Mouse (Mus musculus) T-helper 17 cell (primary cell): Measurements from ENCODE around the gene Sez6l.

ENCODE experiments used
- in situ Hi-C, 2 experiments: fragments of 300-600 bp; cut with MboI, MseI; formaldehyde crosslinking; loops; 1 replicate in 1 of 2; 2 replicates in 1 of 2; pipeline ENCODE4 v1.15.1; 2025; ENCODE audit warnings: high pct_unique_total_duplicates in 2 of 2

The Sez6l gene

DNA sequence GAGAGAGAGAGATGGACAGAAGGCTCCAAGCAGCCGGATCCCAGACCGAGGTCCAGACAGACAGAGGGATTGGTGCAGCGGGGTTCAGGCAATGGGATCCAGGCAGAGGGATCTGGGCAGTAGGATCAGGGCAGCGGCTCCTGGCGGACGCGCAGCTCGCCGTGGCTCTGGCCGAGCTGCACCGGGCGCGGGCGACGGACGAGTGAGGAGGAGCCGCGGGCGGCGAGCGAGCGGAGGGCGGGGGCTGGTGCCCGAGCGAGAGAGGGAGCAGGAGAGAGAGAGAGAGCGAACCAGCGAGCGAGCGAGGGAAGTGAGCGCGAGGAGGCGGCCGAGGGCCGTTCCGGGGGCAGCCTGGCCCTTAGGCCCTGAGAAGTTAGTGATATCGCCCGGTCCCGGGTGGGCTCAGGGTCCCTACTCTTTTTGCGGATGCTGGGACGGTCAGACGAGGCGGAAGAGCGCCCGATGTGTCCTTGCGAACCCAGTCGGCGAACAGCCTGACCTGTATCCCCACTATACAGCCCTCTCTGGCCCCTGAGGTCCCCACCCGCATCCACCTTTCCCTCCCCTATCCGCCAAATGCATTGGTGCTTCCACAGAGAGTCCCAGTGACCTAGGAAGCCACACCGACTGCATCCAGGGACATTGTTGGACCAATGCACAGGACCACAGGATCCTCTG, at the start of gene Sez6l:
Gene Sez6l, minus strand, starts transcription at position 193 of the 678 bp plus-strand sequence.
- in situ Hi-C loops, result no loop called here

DNA sequence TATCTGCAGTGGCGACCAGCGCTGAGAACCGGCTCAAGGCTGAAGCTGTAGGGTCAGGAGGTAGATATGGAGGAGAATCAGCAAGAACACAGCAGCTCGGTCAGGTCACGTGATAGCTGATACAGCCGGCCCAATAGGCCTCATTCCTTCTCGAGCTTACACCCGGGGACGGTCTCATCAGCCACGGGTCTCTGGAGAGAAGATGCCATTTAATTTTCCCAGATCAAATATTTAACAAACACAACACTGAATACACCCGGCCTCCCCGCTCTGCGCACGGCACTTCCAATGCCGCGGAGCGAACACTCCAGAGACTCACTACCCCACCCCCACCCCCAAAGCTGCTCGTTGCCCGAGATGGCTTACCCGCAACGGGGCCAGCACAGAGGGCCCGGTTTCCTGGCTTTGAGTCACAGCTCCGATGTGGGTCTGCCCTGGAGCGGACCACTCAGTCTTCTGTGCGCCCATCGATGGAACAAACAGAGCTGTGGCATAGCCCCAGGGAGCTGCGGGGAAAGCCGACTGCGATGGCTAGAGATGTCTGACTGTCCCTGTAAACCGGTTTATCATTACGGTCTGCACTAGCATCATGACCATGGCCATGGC, 48.7 kb upstream of the Sez6l start:
- in situ Hi-C loops, result no loop called here

DNA sequence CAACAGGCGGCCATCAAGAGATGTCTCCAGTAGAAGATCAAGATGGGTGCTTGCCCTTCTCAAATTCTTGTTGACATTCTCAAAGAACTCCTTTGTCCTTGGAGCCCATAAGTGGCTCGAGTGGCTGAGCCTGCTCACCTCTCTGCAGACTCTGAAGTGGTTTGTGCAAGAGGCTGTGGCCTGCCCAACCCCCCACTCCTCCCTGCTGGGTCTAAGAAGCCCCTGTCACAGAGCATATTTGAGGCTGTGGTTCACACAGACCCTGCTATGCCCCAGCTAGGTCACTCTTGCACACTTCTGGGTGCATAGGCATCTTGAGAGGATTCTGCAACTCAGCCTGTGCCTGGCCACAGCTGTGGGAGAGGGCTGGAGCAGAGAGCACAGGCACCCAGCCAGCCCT, 46.0 kb upstream of the Sez6l start:
- in situ Hi-C loops, result no loop called here

DNA sequence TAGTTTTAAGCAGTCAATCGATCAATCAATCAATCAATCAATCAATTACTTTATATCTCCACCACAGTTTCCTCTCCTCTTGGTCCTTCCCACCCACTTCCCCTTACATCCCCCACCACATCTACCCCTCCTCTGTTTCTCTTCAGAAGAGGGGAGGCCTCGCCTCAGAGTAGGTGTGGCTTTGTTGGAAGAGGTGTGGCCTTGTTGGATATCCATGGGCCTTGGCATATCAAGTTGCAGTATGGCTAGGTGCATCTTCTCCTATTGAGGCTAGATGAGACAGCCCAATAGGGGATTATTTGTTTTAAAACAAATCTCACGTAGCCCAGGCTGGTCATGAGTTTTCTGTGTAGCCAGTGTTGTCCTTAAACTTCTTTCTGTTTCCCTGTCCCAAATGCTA, 43.3 kb upstream of the Sez6l start:
- in situ Hi-C loops, result no loop called here

DNA sequence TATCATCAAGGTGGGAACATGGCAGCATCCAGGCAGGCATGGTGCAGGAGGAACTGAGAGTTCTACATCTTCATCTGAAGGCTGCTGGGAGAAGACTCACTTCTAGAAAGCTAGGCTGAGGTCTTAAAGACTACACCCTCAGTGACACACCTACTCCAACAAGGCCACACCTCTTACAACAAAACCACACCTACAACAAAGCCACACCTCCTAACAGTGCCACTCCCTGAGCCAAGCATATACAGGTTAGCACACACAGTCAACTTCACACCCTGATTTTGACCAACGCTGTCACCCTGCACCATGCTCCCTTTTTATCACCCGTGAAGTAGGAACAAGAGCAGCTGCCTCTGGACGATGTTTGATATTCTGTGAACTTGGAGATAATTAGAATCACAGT, 42.4 kb upstream of the Sez6l start:
- in situ Hi-C loops, result no loop called here

DNA sequence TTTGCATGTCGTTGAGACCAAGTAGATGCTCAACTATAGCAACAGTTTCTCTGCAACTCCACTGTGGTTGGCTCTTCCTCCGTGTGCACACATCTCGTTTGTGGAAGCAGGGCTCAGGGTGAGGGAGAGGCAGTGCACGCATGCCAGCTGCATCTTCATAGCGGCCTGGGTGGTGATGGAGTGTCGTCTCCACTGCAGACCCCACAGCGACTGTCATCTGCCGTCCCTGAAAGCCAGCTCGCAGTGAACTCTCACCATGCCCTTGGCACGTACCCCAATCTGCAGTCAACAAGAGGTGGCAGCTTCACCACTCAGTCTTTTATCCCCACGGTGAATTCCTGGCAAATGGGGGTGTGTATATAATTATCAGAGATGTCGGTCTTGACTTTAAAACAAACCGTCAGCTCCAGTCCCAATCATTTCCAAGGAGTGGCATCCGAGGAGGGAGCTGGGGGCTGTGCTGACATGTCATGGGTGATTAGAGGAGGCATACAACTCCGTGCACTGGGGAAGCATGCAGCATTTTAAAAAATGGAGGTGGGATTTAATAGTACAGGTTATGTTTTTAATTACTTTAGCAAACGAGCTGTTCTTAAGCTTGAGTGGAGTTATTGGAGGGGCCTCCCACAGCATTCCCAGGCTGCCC, 40.7 kb upstream of the Sez6l start:
- in situ Hi-C loops, result no loop called here

DNA sequence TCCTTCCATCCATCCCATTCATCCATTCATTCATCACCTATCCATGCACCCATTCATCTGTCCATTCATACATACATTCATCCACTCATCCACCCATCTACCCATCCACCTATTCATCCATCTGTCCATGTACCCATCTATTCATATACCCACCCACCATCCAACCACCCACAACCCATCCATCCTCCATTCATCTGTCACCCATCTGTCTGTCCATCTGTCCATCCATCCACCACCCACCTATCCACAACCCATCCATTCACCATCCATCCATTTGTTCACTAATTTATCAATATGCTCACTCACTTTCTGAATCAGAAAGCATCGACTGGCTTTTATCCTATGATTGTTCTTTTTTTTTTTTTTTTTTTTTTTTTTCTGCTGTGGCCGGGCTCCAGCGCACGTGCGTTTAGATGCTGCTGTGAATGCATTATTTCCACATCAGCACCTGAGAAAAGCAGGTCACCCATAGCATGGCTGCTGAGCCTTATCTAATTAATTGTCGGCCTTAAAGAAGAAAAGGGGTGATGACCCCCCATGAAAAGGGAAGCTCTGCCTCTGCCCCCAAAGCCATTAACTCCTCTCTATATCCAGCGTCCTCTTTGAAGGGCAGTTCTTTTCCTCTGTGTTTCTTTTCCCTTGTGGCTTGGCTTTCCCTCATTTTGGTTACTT, 39.1 kb upstream of the Sez6l start:
- in situ Hi-C loops, result no loop called here

DNA sequence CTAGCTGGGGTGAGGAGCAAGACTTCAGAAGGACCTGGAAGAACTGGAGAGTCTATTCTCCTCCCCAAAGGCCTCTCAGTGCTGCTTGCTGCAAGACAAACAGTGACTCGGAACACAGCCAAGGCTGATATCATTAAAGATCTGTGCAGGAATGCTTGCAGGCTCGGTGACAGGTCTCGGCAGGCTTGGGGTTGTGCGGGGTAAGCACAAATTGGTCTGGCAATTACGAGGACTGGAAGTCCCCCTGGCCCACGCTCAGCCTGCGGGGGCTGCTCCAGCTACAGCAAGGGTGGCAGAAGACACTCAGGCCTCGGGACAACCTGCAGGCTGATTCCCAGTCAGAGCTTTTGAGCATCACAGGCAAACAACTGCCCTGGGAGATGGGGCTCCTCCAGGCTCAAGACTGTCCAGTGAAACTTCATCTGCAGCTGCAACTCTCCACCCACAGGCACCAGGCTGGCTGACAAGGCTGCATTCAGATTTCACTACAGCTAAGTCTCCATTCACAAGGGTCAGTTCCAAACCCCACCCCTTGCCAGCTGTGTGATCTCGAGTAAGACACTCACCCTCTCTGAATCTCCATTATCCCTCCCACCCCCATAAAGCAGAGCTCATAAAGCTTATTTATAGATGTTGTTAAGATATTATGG, 31.0 kb upstream of the Sez6l start:
- in situ Hi-C loops, result no loop called here

DNA sequence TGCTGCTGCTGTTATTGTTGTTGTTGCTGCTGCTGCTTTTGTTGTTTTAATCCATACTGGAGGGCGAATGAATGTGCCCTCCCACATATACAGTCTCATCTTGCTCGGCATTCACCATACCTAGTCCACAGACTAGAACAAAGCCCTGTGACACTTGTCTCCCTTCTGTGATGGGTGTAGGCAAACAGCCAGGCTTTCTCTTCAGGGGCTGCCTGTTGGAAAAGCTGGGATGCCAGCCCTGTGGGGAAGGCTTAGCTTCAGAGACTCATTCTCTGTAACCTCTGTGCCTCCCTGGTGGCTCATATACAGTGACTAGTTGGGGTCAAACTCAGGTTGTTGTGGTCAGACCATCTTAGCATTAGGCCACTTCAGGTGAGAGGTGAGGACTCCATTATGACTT, 30.1 kb upstream of the Sez6l start:
- in situ Hi-C loops, result no loop called here

DNA sequence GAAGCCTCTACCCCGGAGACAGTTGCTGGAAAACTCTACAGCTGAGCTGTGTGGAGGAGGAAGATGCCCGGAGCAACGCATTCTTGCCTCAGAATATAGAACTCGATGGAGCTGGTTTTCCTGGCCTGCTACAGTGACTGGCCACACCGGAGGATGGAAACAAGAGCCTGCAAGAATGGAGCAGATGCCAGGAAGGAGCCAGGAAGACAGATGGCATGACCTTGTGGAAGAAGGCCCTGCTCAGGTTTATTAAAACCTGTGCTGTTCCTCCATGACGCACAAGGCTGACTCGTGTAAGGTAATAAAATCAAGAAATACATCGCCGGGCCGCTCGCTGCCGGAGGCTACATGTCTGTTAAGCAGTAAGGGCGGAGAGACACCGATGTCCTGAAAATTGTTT, 28.4 kb upstream of the Sez6l start:
- in situ Hi-C loops, result no loop called here

DNA sequence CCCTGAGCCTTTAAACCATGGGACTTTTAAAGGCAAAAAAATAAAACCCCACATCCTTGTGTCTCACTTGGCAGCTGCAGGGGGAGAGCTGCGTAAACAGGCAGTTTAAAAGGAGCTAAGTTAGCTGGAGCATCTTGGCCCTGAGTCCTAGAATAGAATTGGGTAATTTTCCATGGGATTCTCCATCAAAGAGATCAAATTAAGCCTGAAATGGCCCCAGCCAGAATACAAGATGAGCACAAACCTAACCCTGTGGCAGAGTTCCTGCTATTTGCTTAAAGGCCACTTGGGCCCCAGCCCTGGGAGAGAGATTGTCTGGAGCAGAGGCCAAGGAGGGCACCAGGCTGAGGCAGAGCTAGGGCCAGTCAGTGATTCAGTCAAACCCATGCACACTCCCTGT, 27.3 kb upstream of the Sez6l start:
- in situ Hi-C loops, result no loop called here

DNA sequence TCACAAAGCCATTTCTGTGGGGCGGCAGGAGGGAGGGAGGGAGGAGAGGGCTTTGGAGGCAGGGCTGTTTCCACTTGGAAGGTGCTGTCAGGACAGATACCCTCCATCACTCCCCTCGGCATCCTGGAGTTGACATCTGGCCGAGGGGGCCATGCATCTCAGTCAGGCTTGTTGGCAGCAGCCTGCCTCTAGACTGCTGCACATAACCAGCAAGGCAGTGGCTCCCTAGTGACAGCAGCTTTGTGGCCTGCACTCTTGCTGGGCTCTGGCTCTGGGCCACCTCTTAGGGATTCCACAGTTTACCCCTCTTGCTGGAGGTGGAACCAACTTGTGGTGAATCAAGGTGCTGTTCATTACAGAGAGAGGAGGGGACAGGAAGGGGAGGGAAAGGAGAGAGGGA, 26.6 kb upstream of the Sez6l start:
- in situ Hi-C loops, result no loop called here

DNA sequence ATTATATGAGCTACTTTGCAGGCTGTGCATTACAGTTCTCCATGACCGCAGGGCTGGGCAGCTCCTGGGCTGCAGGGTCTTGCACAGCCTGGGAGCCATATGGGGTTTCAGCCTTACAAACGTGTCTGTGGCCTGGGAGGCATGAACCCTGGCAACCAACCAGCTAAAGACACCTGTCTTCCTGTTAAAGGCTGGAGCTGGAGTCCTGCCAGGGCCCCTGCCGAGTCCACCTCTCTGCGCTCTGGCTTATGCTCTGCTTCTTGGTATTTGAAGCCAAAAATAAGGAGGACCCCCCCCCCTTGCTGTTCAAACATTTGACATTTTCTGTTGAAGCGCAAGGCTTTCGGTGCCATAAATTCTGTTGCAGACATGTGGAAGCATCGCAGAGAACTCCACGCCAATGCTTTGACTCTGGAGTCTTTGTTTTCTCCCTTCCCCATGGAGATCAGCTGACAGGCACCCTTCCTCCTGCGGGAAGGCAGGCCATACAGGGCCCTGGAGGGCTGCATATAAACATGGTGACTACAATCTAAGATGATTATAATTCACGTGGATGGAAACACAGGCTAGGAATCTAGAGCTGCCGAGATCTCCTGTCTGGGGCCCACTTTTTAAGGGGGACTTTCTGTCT, 23.4 kb upstream of the Sez6l start:
- in situ Hi-C loops, result no loop called here

DNA sequence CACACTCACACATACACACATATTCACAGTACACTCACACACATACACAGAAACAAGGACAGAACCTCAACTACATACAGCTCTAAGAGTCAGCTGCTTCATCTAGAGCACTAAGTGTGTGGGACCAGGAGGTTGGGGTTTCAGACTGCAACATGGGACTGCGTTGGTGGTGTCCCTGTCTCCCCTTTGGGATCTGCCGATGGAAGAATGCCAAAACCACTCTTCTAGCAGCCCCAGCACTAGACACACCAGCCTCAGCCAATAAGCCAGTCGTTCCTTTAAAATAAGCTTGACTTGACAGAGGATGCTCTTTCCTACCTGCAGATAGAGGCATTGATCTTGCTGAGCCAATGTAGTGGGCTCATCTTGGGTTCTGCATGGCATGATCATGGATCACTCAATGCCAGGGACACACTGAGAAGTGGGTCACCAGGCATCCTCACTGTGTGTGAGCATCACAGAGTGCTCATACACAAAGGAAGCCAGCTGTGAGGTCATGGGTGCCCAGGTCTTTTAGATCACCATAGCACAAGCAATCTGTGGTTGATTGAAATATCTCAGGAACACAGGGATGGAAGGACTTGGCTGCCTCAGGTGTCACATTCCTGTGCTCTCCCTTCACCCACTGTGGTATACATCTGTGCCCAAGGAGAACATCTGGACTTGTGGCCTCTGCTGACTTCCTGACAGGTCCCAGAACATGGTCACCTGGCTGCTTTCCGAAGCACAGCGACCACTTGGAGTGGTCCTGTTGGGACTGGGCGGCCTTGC, 22.7 kb upstream of the Sez6l start:
- in situ Hi-C loops, result no loop called here

DNA sequence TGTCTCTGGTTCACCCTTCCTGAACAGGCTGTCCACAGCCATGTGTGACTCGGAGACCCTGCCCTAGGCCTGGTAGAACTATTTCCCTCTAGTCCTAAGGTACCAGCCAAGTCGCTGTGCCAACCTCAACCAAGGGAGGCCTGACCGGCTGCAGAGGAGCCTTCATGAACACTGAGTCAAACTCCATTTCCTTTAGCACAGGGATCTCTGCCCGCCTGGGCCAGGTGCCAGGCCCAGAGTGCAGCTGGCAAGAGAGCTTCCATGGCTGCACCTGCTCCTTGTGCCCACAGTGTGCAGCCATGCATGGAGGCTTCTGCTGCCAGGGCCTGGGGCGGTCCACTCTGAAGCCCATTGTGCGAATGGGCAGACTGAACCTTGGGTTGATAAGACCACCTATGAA, 20.9 kb upstream of the Sez6l start:
- in situ Hi-C loops, result no loop called here

DNA sequence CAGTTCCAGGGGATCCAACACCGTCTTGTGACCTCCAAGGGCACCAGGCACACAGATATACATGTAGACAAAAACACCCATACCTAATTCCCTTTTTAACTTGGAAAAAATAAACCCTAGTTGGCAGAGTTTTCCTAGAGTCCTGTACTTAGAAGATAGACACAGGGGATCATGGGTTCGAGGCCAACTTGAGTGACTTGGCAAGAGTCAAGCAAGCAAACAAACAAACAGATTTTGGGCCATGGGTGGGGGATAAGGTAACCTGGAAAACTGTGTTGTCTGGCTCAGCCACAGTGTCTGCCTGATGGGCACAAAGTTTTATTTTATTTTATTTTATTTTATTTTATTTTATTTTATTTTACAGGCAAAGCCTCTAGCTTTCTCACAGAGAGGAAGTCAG, 20.3 kb upstream of the Sez6l start:
- in situ Hi-C loops, result no loop called here

DNA sequence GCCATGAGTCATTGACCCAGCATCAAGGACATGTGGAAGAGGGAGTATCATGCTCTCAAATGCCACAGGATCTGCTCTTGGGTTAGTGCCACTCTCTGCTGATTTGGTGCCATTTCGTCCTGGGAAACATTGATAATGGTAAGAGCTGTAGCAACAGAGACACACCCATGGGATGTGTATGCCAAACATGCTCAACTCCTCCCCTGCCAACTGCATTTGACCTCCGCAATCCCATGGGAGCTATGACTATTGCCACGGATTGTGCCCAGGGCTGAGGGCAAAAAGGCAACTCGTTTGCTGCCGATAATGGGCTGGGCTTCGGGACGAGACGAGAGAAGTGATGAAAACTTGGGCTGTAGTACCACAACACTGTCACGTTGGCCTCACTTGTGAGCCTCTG, 19.7 kb upstream of the Sez6l start:
- in situ Hi-C loops, result no loop called here

DNA sequence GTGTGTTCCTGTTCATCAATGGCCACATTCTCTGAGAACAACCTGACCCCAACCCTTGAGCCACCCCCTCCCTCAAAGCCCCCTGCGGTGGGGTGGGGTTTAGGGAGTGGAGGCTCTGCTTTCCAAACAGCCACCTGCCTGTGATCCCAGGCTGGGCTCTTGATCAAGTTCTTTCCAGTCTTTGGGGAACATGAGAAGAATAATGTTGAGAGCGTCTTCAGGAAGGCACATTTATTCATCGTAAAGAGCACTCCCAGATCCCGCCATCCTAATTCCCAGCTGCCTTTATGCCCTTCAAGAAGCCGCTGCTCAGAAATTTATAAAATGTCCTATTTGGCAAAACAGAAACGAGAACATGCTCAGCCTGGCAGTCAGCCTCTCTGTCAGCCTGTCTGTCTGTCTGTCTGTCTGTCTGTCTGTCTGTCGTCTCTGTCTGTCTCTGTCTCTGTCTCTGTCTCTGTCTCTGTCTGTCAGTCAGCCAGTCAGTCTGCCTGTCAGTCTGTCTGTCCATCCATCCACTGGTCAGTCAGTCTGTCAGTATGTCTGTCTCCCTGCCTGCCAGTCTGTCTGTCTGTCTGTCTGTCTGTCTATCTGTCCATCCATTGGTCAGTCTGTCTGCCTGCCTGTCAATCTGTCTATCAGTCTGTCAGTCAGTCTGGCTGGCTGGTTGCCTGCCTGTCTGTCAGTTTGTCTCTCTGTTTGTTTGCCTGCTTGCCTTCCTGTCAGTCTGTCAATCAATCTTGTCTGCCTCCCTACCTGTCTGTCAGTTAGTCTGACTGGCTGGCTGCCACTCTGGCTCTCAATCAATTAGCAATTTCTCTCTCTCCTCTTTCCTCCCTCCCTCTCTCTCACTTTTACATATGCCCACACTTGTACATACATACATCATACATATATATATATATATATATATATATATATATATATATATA, 19.0 kb upstream of the Sez6l start:
- in situ Hi-C loops, result no loop called here

DNA sequence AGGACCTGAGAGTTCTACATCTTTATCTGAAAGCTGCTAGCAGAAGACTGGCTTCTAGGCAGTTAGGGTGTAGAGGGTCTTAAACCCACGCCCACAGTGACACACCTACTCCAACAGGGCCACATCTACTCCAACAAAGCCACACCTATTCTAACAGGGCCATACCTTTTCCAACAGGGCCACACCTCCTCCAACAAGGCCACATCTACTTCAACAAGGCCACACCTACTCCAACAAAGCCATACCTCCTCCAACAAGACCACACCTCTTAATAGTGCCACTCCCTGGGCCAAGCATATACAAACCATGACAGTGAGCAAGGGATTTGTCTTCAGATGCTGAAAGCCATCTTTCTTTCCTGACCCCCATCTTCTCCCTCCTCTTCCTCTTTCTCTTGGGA, 14.7 kb upstream of the Sez6l start:
- in situ Hi-C loops, result no loop called here

DNA sequence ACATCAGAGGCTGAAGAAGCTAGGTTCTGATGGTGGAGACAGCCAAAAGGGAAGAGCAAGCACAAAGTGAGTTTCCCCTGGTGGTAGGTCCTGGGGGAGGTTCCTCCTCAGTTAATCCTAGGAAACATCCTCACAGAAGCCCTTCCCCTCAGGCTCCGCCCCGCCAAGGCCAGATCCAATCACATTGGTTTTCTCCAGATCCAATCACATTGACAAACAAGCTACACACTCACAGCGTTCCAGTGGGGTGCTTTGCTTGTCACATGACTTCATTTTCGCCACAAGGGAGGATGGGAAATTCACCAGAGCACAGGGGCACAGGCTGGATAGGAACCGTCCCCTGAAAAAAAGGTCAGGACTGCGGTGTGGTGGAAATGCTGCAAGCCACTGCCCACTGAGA, 9.1 kb upstream of the Sez6l start:
- in situ Hi-C loops, result no loop called here
